Mouse (Mus musculus): ENCODE results near the gene Amfr. TPM values are rescaled to one million over a fixed set of nuclear protein-coding genes. Genes with fewer than 3 reads are reported as not detected.

Amfr gene
- total and polyA plus RNA-seq, 3 experiments: 86.7 to 126 (median 102) TPM

GRCm38 (mm10) chr8:94010101-94010705, 2.4 kb downstream of the Amfr start:
- Histone ChIP-seq H3K36me3 (replicated peaks in 1 of 2; ENCODE audit: control insufficient read depth in 1 of 2, insufficient read depth in 1 of 2, low read length in 1 of 2) (peaks cover 3 to 21% of the 10 kb centered on the region in 2 experiments), H3K4me1 (ENCODE audit: control insufficient read depth in 1 of 2, insufficient read depth in 2 of 2) (peaks cover 7 to 38% of the 10 kb centered on the region in 2 experiments), H3K79me2 (replicated peaks; ENCODE audit: control insufficient read depth, extremely low read depth, insufficient read depth, poor library complexity, severe bottlenecking) (peaks cover 56% of the 10 kb centered on the region), H3K27ac (ENCODE audit: insufficient read depth, low read depth) (peak overlapping the region; percentile 67), H3K4me3 (replicated peaks in 1 of 3; ENCODE audit: low read depth in 2 of 3, low read length in 2 of 3, poor library complexity in 1 of 3) (peak overlapping the region; percentile 13 to 96 (median 68)), H3K9ac (ENCODE audit: insufficient read depth, low read depth) (peak overlapping the region; percentile 82), H3K27me3 (replicated peaks) (no peaks in the 10 kb centered on the region), H3K9me3 (replicated peaks; ENCODE audit: low read length) (no peaks in the 10 kb centered on the region), H3K4me2 (ENCODE audit: insufficient read depth, low read depth, poor library complexity, severe bottlenecking) (peak overlapping the region; percentile 97)
- in situ Hi-C loops (cut with MboI; ENCODE audit: low pct_ligation_motif_present, low pct_unique_long_range_greater_than_20kb, low sequenced_read_pairs) (no loop called here), dilution Hi-C loops (cut with MboI; ENCODE audit: extremely low pct_ligation_motif_present, extremely low pct_unique_long_range_greater_than_20kb, low sequenced_read_pairs) (no loop called here)
- DNase-seq (ENCODE audit: extremely low read depth): peak; percentile 68
- TF ChIP-seq POLR2A (IDR thresholded peaks at IDR 0.05; ENCODE audit: low read depth, low read length) (0 out of 2 replicates have a peak, but pooled peaks have one; percentile 23), E2F4 (IDR thresholded peaks at IDR 0.05; ENCODE audit: insufficient replicate concordance, low read depth, low read length) (no peak), ELF1 (IDR thresholded peaks at IDR 0.05; ENCODE audit: low read depth, low read length) (no peak), KAT2A (IDR thresholded peaks at IDR 0.05; ENCODE audit: insufficient replicate concordance, low read length) (no peak), POLR2AphosphoS2 (IDR thresholded peaks at IDR 0.05; ENCODE audit: low read depth, low read length) (no peak), NELFE (IDR thresholded peaks at IDR 0.05; ENCODE audit: low read depth, low read length) (no peak), GABPA (IDR thresholded peaks at IDR 0.05; ENCODE audit: insufficient replicate concordance, low read depth, low read length) (no peak), USF1 (IDR thresholded peaks at IDR 0.05; ENCODE audit: low read depth, low read length) (no peak), ZC3H11A (IDR thresholded peaks at IDR 0.05; ENCODE audit: low read depth, low read length) (no peak), UBTF (IDR thresholded peaks at IDR 0.05; ENCODE audit: low read depth, low read length) (no peak), EP300 (IDR thresholded peaks at IDR 0.05; ENCODE audit: low read length) (peak; percentile 71), TBP (conservative IDR thresholded peaks at IDR 0.05; ENCODE audit: low read depth, low read length) (peak; percentile 70), USF2 (conservative IDR thresholded peaks at IDR 0.05; ENCODE audit: low read depth, low read length) (no peak), MYC (IDR thresholded peaks at IDR 0.05; ENCODE audit: low read depth, low read length) (peak; percentile 62), IRF4 (IDR thresholded peaks at IDR 0.05; ENCODE audit: low read depth, low read length) (peak; percentile 70), RCOR1 (conservative IDR thresholded peaks at IDR 0.05; ENCODE audit: low read depth, low read length) (peak; percentile 32; the same call in 1 of the 2 replicates), JUN (IDR thresholded peaks at IDR 0.05; ENCODE audit: insufficient read depth, low read depth, low read length) (peak; percentile 62; the same call in 1 of the 2 replicates), CHD2 (IDR thresholded peaks at IDR 0.05; ENCODE audit: low read length) (peak; percentile 56; the same call in 1 of the 2 replicates), MAZ (IDR thresholded peaks at IDR 0.05; ENCODE audit: low read depth, low read length) (no peak; the same call in 1 of the 2 replicates), NRF1 (IDR thresholded peaks at IDR 0.05; ENCODE audit: low read depth, low read length) (0 out of 2 replicates have a peak, but pooled peaks have one; percentile 11), SIN3A (IDR thresholded peaks at IDR 0.05; ENCODE audit: low read length) (peak; percentile 78; the same call in 1 of the 2 replicates), JUND (conservative IDR thresholded peaks at IDR 0.05; ENCODE audit: low read depth, low read length) (peak; percentile 62), HCFC1 (IDR thresholded peaks at IDR 0.05; ENCODE audit: low read depth, low read length) (0 out of 2 replicates have a peak, but pooled peaks have one; percentile 2), SMC3 (IDR thresholded peaks at IDR 0.05; ENCODE audit: low read depth, low read length) (no peak), BHLHE40 (IDR thresholded peaks at IDR 0.05; ENCODE audit: low read depth, low read length) (peak; percentile 39; the same call in 1 of the 2 replicates), ETS1 (conservative IDR thresholded peaks at IDR 0.05; ENCODE audit: low read depth, low read length) (peak; percentile 77), ZKSCAN1 (IDR thresholded peaks at IDR 0.05; ENCODE audit: borderline replicate concordance, low read depth, low read length) (no peak), CTCF (conservative IDR thresholded peaks at IDR 0.05 in 1 of 2, IDR thresholded peaks at IDR 0.05 in 1 of 2; ENCODE audit: low read depth in 2 of 2, low read length in 2 of 2) (no peak), PAX5 (IDR thresholded peaks at IDR 0.05; ENCODE audit: low read length) (no peak), ZMIZ1 (IDR thresholded peaks at IDR 0.05; ENCODE audit: low read depth, low read length) (no peak), MAFK (IDR thresholded peaks at IDR 0.05; ENCODE audit: insufficient replicate concordance, low read length) (no peak), ZNF384 (IDR thresholded peaks at IDR 0.05; ENCODE audit: low read depth, low read length) (no peak), MAX (IDR thresholded peaks at IDR 0.05; ENCODE audit: low read length) (peak; percentile 60; the same call in 1 of the 2 replicates), TCF12 (IDR thresholded peaks at IDR 0.05; ENCODE audit: low read depth, low read length) (0 out of 2 replicates have a peak, but pooled peaks have one; percentile 31), MEF2A (IDR thresholded peaks at IDR 0.05; ENCODE audit: borderline replicate concordance, low read depth, low read length) (no peak), MXI1 (IDR thresholded peaks at IDR 0.05; ENCODE audit: low read depth, low read length) (peak; percentile 55; the same call in 1 of the 2 replicates)
